Mouse (Mus musculus) splenic B cell, adult 2 months (primary cell): ENCODE data around the gene Csrp1.

Experiments
- DNase-seq: peaks from one replicate; pipeline ENCODE4 v3.0.0-alpha.2; 2011; ENCODE audit warnings: low read depth, low spot score
- H3K27me3 ChIP-seq: 2 replicates; pipeline ENCODE4 v1.6.1; 2012; ENCODE audit warnings: mild to moderate bottlenecking, low read length, moderate library complexity, mixed read lengths; ENCODE audit not compliant: control insufficient read depth, poor library complexity, insufficient read depth, severe bottlenecking
- H3K36me3 ChIP-seq: 2 replicates; pipeline ENCODE4 v1.6.1; 2012; ENCODE audit warnings: mild to moderate bottlenecking, low read length, moderate library complexity, mixed read lengths; ENCODE audit not compliant: control insufficient read depth, poor library complexity, insufficient read depth, severe bottlenecking

Gene Csrp1

GRCm38 (mm10) chr1:135788708-135789107 lies 68.8 kb downstream of the Csrp1 start:
- DNase-seq = peak; percentile 61
- Histone ChIP-seq H3K27me3 (no peaks in the 10 kb centered on the region), H3K36me3 (no peaks in the 10 kb centered on the region)

DNA sequence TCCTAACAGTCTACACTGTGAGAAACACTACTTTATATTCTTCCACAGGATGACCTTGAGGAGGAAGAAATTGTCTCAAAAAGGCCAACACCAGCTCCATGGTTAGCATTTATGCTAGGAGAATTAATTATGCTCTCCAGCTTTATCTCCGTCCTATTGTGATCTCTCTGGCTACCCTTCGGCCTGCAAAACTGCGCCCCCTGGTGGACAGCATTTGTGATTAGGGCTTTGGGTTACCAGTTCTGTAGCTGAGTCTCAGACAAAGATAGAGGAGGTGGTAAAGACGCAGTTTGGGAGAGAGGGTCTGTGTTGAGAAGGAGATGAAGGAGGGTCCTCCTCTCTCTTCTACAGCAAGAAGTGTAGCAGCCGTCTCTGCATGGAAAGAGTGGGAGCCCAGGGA lies 70.0 kb downstream of the Csrp1 start:
- no peaks in the 10 kb centered on the region for H3K27me3 ChIP-seq
- H3K36me3 ChIP-seq = no peaks in the 10 kb centered on the region

DNA sequence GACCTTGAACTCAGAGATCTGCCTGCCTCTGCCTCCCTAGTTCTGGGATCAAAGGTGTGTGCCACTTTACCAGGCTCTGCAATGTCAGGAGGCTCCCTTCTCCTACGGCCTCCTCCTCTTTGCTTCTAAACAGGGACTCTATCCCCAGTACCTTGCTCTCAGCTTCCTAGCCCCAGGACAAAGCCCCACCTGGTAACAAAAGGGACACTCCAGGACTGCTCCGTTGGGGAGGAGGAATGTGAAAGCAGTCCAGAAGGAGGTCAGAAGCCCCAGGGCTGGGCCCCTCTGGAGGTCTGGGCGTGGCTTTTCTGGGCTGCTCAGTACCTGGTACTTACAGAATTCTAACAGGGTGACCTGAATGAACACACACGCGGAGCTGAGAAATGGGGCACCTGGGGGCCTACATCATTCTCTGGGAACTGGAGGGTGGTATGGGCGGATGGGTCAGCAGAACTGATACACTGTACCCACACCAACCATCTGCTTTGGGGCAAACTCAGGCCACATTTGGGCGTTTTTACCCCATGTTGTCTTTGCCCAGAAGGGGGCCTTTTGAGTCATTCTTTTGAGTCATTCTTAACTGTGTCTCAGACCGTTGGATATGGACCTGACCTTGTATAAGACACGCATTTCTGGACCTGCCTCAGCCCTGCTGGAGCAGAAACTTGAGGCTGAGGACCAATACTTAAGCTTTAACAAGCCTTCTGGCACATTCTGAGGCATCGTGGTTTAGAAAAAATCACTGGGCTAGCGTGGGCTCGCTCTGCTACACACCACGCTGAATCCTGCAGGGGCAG lies 72.5 kb downstream of the Csrp1 start:
- DNase-seq = no peak
- Histone ChIP-seq H3K36me3 (no peaks in the 10 kb centered on the region), H3K27me3 (no peaks in the 10 kb centered on the region)

More for the DNA sequence above, 70.0 kb downstream of the Csrp1 start:
- DNase-seq = peak; percentile 83

DNA sequence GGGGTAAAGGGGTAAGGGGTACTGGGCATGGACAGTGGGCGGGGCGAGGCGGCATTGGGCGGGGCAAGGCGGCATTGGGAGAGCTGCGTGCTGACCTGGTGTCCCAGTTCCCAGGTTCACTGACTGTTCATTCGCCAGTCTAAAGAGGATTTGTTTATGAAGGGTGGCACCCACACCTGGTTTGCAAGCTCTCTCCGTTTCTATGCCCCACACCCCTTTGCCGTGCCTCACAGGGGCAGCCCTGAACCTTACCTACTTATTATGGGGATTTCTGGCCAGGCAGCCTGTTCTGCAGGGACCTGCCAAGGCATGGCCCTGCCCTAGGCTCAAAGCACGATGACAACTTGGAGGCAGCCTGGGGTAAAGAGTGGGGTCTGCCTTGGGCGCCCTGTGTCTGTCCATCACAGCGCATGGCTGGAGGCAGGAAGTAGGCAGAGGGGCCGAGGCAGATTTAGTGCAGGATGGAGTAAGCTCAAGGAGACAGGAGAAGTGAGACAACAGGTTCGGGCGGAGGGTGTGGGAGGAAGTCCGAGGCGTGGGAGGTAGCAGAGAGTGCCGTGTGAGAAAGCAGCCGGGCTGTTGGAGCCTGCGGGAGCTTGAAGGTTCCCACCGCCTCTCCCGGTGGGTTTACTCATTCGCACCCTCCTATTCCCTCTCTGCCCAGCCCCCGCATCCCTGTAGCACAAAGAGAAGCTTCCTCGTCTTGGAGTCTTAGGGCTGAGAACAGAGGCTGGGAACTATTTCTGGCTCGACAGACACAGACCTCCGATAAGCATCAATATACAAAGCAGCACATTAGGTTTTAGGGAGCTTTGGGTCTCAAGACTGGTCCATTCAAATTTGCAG lies 73.7 kb downstream of the Csrp1 start:
- peak; percentile 46 for DNase-seq
- H3K27me3 ChIP-seq = no peaks in the 10 kb centered on the region
- no peaks in the 10 kb centered on the region for H3K36me3 ChIP-seq

- DNase-seq = no peak
- no peaks in the 10 kb centered on the region for H3K27me3 ChIP-seq
These were observed 74.6 kb downstream of the Csrp1 start for GRCm38 (mm10) chr1:135794216-135795134.

GRCm38 (mm10) chr1:135798492-135798891 lies 78.6 kb downstream of the Csrp1 start:
- no peak for DNase-seq
- Histone ChIP-seq H3K27me3 (no peaks in the 10 kb centered on the region), H3K36me3 (no peaks in the 10 kb centered on the region)

More at GRCm38 (mm10) chr1:135794216-135795134, 74.6 kb downstream of the Csrp1 start:
- no peaks in the 10 kb centered on the region for H3K36me3 ChIP-seq

DNA sequence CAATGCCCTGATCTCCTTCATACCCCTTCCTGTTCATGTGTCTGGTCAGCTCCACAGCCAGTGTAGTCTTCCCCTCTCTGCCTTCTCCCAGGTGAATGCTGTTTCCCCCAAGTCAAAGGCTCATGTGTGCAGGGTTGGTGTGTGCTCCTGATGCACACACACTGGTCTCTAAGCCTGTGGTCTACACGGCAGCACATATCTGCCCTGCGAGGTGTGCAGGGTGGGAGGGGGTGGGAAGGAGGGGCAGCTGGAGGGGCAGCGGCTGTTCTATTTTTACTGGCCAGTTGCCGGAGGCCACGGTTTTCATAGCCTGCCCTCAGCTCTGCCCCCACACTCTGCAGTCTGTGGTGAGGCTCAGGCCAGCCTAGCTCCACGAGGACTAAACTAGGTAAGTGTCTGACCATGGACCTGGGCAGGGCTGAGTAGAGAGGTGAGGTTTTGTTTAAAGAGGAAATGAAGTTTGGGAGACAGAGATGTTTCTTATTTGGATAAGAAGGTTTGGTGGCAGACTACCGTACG lies 79.3 kb downstream of the Csrp1 start:
- Histone ChIP-seq H3K27me3 (no peaks in the 10 kb centered on the region), H3K36me3 (no peaks in the 10 kb centered on the region)
- DNase-seq = no peak

- H3K36me3 ChIP-seq = no peaks in the 10 kb centered on the region
- no peaks in the 10 kb centered on the region for H3K27me3 ChIP-seq
- no peak for DNase-seq
These were observed 80.5 kb downstream of the Csrp1 start for GRCm38 (mm10) chr1:135800192-135800950.
